13 mouse cellular contexts compared by ENCODE assay signal in genomic region chr19:23694344-23694743, GRCm38 (mm10). TPM values are rescaled to one million over a fixed set of nuclear protein-coding genes. Genes with fewer than 3 reads are reported as not detected.
DNase-seq lines count a peak whose midpoint lies in the region; ATAC-seq and TF ChIP-seq lines count a peak whose summit lies in the region.
"Had no signal": no experiment of that assay in that cellular context is flagged by ENCODE, and none has a peak within 500 bp of the region (broad histone marks: within the 10 kb centered on the region; RNA-seq: fewer than 3 reads in every experiment).

No protein-coding gene starts in this region.

- no peak overlapping the region for H3K27ac ChIP-seq in forebrain, embryonic 13.5 days
- H3K27ac ChIP-seq in forebrain, embryonic 10.5 days, result no peak overlapping the region
- H3K27ac ChIP-seq in stomach, embryonic 16.5 days (ENCODE audit: low read length), result no peak overlapping the region
- no peak overlapping the region for H3K27ac ChIP-seq in stomach, postnatal 0 days (replicated peaks)
- H3K27ac ChIP-seq in heart, postnatal 0 days (ENCODE audit: low read depth), result no peak overlapping the region
- H3K27ac ChIP-seq in olfactory bulb, adult 2 months (ENCODE audit: insufficient read depth, low read depth, low read length), result peak overlapping the region; percentile 54
- H3K27ac ChIP-seq: hindbrain, embryonic 15.5 days had no signal

- no peak for TF ChIP-seq CTCF in stomach, postnatal 0 days (IDR thresholded peaks at IDR 0.05; ENCODE audit: low read depth)
- TF ChIP-seq CTCF in heart, postnatal 0 days (IDR thresholded peaks at IDR 0.05; ENCODE audit: low read depth), result no peak
- TF ChIP-seq CTCF in olfactory bulb, adult 2 months (IDR thresholded peaks at IDR 0.05; ENCODE audit: insufficient read depth, low read depth, low read length), result no peak

- TF ChIP-seq EP300 in stomach, postnatal 0 days (optimal IDR thresholded peaks at IDR 0.05), result no peak
- no peak for TF ChIP-seq EP300 in heart, postnatal 0 days (IDR thresholded peaks at IDR 0.05; ENCODE audit: low read depth)

- peaks cover 38% of the 10 kb centered on the region for H3K36me3 ChIP-seq in forebrain, embryonic 13.5 days (ENCODE audit: poor library complexity, severe bottlenecking)
- H3K36me3 ChIP-seq in forebrain, embryonic 10.5 days (replicated peaks), result peaks cover 63% of the 10 kb centered on the region
- H3K36me3 ChIP-seq in stomach, embryonic 16.5 days (ENCODE audit: control insufficient read depth, insufficient read depth, low read length), result peaks cover 9% of the 10 kb centered on the region; the same call in 1 of the 2 replicates
- H3K36me3 ChIP-seq in stomach, postnatal 0 days (ENCODE audit: control insufficient read depth, insufficient read depth, low read length), result peaks cover 10% of the 10 kb centered on the region; the same call in 1 of the 2 replicates
- peaks cover 30% of the 10 kb centered on the region for H3K36me3 ChIP-seq in heart, postnatal 0 days (replicated peaks; ENCODE audit: control insufficient read depth, insufficient read depth, low read length)

- H3K4me3 ChIP-seq in forebrain, embryonic 13.5 days, result no peak overlapping the region
- H3K4me3 ChIP-seq in forebrain, embryonic 10.5 days, result no peak overlapping the region
- H3K4me3 ChIP-seq in stomach, embryonic 16.5 days (replicated peaks; ENCODE audit: low read length), result no peak overlapping the region
- no peak overlapping the region for H3K4me3 ChIP-seq in stomach, postnatal 0 days (ENCODE audit: low read depth, low read length)
- H3K4me3 ChIP-seq in heart, postnatal 0 days (ENCODE audit: low read depth, low read length), result no peak overlapping the region
- H3K4me3 ChIP-seq in olfactory bulb, adult 2 months (ENCODE audit: insufficient read depth, low read depth, low read length), result no peak overlapping the region
- H3K4me3 ChIP-seq: hindbrain, embryonic 15.5 days had no signal

- DNase-seq in forebrain, embryonic 10.5 days (ENCODE audit: extremely low spot score, low spot score), result no peak
- DNase-seq in stomach, postnatal 0 days (ENCODE audit: low spot score), result no peak
- DNase-seq in heart, postnatal 0 days (ENCODE audit: low spot score), result peak; percentile 19
- DNase-seq in retina, postnatal 1 day, result no peak
- no peak for DNase-seq in left cerebral cortex, adult 9 months (ENCODE audit: low spot score in 2 of 2)
- DNase-seq: adrenal gland, postnatal 10 days; embryo, embryonic 11 days; layer of hippocampus, adult 9-11 months had no signal

- no peaks in the 10 kb centered on the region for H3K27me3 ChIP-seq in forebrain, embryonic 13.5 days
- H3K27me3 ChIP-seq in forebrain, embryonic 10.5 days (ENCODE audit: poor library complexity, severe bottlenecking), result no peaks in the 10 kb centered on the region
- H3K27me3 ChIP-seq in stomach, embryonic 16.5 days (ENCODE audit: control insufficient read depth, insufficient read depth, low read length), result no peaks in the 10 kb centered on the region
- H3K27me3 ChIP-seq in stomach, postnatal 0 days (ENCODE audit: control insufficient read depth, insufficient read depth, low read length), result no peaks in the 10 kb centered on the region
- H3K27me3 ChIP-seq in heart, postnatal 0 days (ENCODE audit: control insufficient read depth, insufficient read depth, low read length), result no peaks in the 10 kb centered on the region
- H3K27me3 ChIP-seq: hindbrain, embryonic 15.5 days had no signal

- TF ChIP-seq POLR2A in olfactory bulb, adult 2 months (IDR thresholded peaks at IDR 0.05; ENCODE audit: insufficient read depth, low read depth, low read length), result no peak

- H3K4me2 ChIP-seq in forebrain, embryonic 13.5 days, result no peak overlapping the region
- H3K4me2 ChIP-seq in stomach, embryonic 16.5 days (ENCODE audit: low read depth, low read length), result no peak overlapping the region
- no peak overlapping the region for H3K4me2 ChIP-seq in stomach, postnatal 0 days (replicated peaks; ENCODE audit: low read depth)
- no peak overlapping the region for H3K4me2 ChIP-seq in heart, postnatal 0 days (ENCODE audit: low read depth, low read length)
- H3K4me2 ChIP-seq: hindbrain, embryonic 15.5 days; liver, embryonic 11.5 days had no signal

- H3K4me1 ChIP-seq in forebrain, embryonic 13.5 days, result peaks cover 20% of the 10 kb centered on the region
- peaks cover 21% of the 10 kb centered on the region for H3K4me1 ChIP-seq in forebrain, embryonic 10.5 days
- H3K4me1 ChIP-seq in stomach, embryonic 16.5 days (ENCODE audit: control insufficient read depth, insufficient read depth, low read length), result no peaks in the 10 kb centered on the region
- no peaks in the 10 kb centered on the region for H3K4me1 ChIP-seq in stomach, postnatal 0 days (replicated peaks; ENCODE audit: control insufficient read depth, insufficient read depth)
- peaks cover 10% of the 10 kb centered on the region; the same call in 1 of the 2 replicates for H3K4me1 ChIP-seq in heart, postnatal 0 days (ENCODE audit: control insufficient read depth, insufficient read depth)
- peaks cover 7% of the 10 kb centered on the region for H3K4me1 ChIP-seq in olfactory bulb, adult 2 months (ENCODE audit: control insufficient read depth, insufficient read depth, low read length)

- H3K9me3 ChIP-seq in forebrain, embryonic 13.5 days (replicated peaks), result no peaks in the 10 kb centered on the region
- no peaks in the 10 kb centered on the region for H3K9me3 ChIP-seq in forebrain, embryonic 10.5 days
- no peaks in the 10 kb centered on the region for H3K9me3 ChIP-seq in stomach, embryonic 16.5 days (replicated peaks; ENCODE audit: control insufficient read depth, low read length)
- H3K9me3 ChIP-seq in stomach, postnatal 0 days (ENCODE audit: control insufficient read depth, low read length), result no peaks in the 10 kb centered on the region
- no peaks in the 10 kb centered on the region for H3K9me3 ChIP-seq in heart, postnatal 0 days (replicated peaks; ENCODE audit: control insufficient read depth, low read length)
- H3K9me3 ChIP-seq: hindbrain, embryonic 15.5 days had no signal

- H3K9ac ChIP-seq in forebrain, embryonic 13.5 days, result no peak overlapping the region
- H3K9ac ChIP-seq in stomach, embryonic 16.5 days (ENCODE audit: low read length), result no peak overlapping the region
- no peak overlapping the region for H3K9ac ChIP-seq in stomach, postnatal 0 days (ENCODE audit: low read length)
- H3K9ac ChIP-seq in heart, postnatal 0 days (replicated peaks; ENCODE audit: low read depth, low read length), result no peak overlapping the region
- H3K9ac ChIP-seq: hindbrain, embryonic 15.5 days had no signal

- peak; percentile 51 for ATAC-seq in forebrain, embryonic 13.5 days
- ATAC-seq in stomach, embryonic 16.5 days (ENCODE audit: insufficient read depth, low FRiP score), result peak; percentile 25; the same call in 1 of the 2 replicates
- no peak for ATAC-seq in stomach, postnatal 0 days (ENCODE audit: low FRiP score, low TSS enrichment)
- ATAC-seq in heart, postnatal 0 days (ENCODE audit: insufficient read depth, low read depth), result peak; percentile 30; the same call in 1 of the 2 replicates

- 65% methylated on average over 4 of the region's 4 CpGs for WGBS in forebrain, embryonic 13.5 days
- 91% methylated on average over 4 of the region's 4 CpGs for WGBS in forebrain, embryonic 10.5 days
- WGBS in stomach, embryonic 16.5 days, result 60% methylated on average over 4 of the region's 4 CpGs
- WGBS in stomach, postnatal 0 days, result 54% methylated on average over 4 of the region's 4 CpGs
- WGBS in heart, postnatal 0 days, result 73% methylated on average over 4 of the region's 4 CpGs
- WGBS in olfactory bulb, adult 2 months, result 44% methylated on average over 4 of the region's 4 CpGs

RNA-seq across cellular contexts. Expression of gene Ptar1, which starts 7.1 kb away (rescaled TPM):
- polyA plus RNA-seq in forebrain, embryonic 13.5 days (2015; fragmentation: Nextera tagmentation; extraction: Ambion mirVana), result 4.4 and 5.2 TPM in 2 replicates
- polyA plus RNA-seq in forebrain, embryonic 10.5 days (2016; fragmentation: Nextera tagmentation; extraction: Ambion mirVana), result 7.8 and 8.0 TPM in 2 replicates
- 4.3 and 5.4 TPM in 2 replicates for polyA plus RNA-seq in stomach, embryonic 16.5 days (2015; fragmentation: Nextera tagmentation; extraction: Ambion mirVana)
- 2.7 and 3.4 TPM in 2 replicates for polyA plus RNA-seq in stomach, postnatal 0 days (2015; fragmentation: Nextera tagmentation; extraction: Ambion mirVana)
- total RNA-seq in heart, postnatal 0 days (2014; rRNA removed; ENCODE audit: low replicate concordance), result 7.5 and 17.0 TPM in 2 replicates
- 3.2 and 4.1 TPM in 2 replicates for polyA plus RNA-seq in heart, postnatal 0 days (2015; fragmentation: Nextera tagmentation; extraction: Ambion mirVana)
- not detected in 2 replicates for polyA plus RNA-seq in olfactory bulb, adult 2 months (2012; ENCODE audit: insufficient read depth, insufficient read length, low replicate concordance, missing spikeins)

RNA-seq across cellular contexts. Expression of gene 1700028P14Rik, which starts 41.7 kb away (rescaled TPM):
- 1.3 and 1.7 TPM in 2 replicates for polyA plus RNA-seq in forebrain, embryonic 13.5 days (2015; fragmentation: Nextera tagmentation; extraction: Ambion mirVana)
- polyA plus RNA-seq in forebrain, embryonic 10.5 days (2016; fragmentation: Nextera tagmentation; extraction: Ambion mirVana), result 0.25 and 0.50 TPM in 2 replicates
- polyA plus RNA-seq in stomach, embryonic 16.5 days (2015; fragmentation: Nextera tagmentation; extraction: Ambion mirVana), result 0.27 TPM in 1 of 2 replicates, not detected in the other
- not detected in 2 replicates for polyA plus RNA-seq in stomach, postnatal 0 days (2015; fragmentation: Nextera tagmentation; extraction: Ambion mirVana)
- total RNA-seq in heart, postnatal 0 days (2014; rRNA removed; ENCODE audit: low replicate concordance), result not detected in 2 replicates
- 0.32 TPM in 1 of 2 replicates, not detected in the other for polyA plus RNA-seq in heart, postnatal 0 days (2015; fragmentation: Nextera tagmentation; extraction: Ambion mirVana)
- polyA plus RNA-seq in olfactory bulb, adult 2 months (2012; ENCODE audit: insufficient read depth, insufficient read length, low replicate concordance, missing spikeins), result not detected in 2 replicates
- total RNA-seq: adrenal gland, postnatal 10 days had no signal
- polyA plus RNA-seq: liver, embryonic 11.5 days had no signal
